Mouse (Mus musculus): ENCODE measurements around the gene Zfp296. TPM values are rescaled to one million over a fixed set of nuclear protein-coding genes. Genes with fewer than 3 reads are reported as not detected.
A peak's percentile ranks its signal among the peaks of the same experiment; 100 is the strongest.

Zfp296 gene
- polyA plus RNA-seq, 1 experiment from 2014 or later: 0.14 TPM

GRCm38 (mm10) chr7:19575559-19575958 lies 1.5 kb upstream of the Zfp296 start:
- TF ChIP-seq CTCF (IDR thresholded peaks at IDR 0.05; ENCODE audit: low read depth): no peak

GRCm38 (mm10) chr7:19577877-19578414 lies 859 bp downstream of the Zfp296 start:
- Histone ChIP-seq H3K4me3 (ENCODE audit: low read depth, low read length) (peak overlapping the region; percentile 43), H3K36me3 (ENCODE audit: control insufficient read depth, insufficient read depth) (peaks cover 31% of the 10 kb centered on the region), H3K9me3 (ENCODE audit: control insufficient read depth) (no peaks in the 10 kb centered on the region), H3K27me3 (replicated peaks; ENCODE audit: control insufficient read depth, insufficient read depth, low read length) (peaks cover 12% of the 10 kb centered on the region; the same call in 1 of the 2 replicates), H3K9ac (ENCODE audit: low read depth, low read length) (peak overlapping the region; percentile 45; the same call in 1 of the 2 replicates), H3K4me1 (replicated peaks; ENCODE audit: control insufficient read depth, insufficient read depth, low read length) (peaks cover 9% of the 10 kb centered on the region), H3K4me2 (replicated peaks; ENCODE audit: low read depth) (peak overlapping the region; percentile 86), H3K27ac (ENCODE audit: low read depth, low read length) (no peak overlapping the region)
- WGBS: 18% methylated on average over 10 of the region's 10 CpGs
- no peak for ATAC-seq
- TF ChIP-seq CTCF (IDR thresholded peaks at IDR 0.05; ENCODE audit: low read depth): no peak

More at GRCm38 (mm10) chr7:19575559-19575958, 1.5 kb upstream of the Zfp296 start:
- Histone ChIP-seq H3K4me2 (replicated peaks; ENCODE audit: low read depth) (no peak overlapping the region), H3K4me1 (replicated peaks; ENCODE audit: control insufficient read depth, insufficient read depth, low read length) (peaks cover 18% of the 10 kb centered on the region), H3K9me3 (ENCODE audit: control insufficient read depth) (no peaks in the 10 kb centered on the region), H3K9ac (ENCODE audit: low read depth, low read length) (no peak overlapping the region), H3K4me3 (ENCODE audit: low read depth, low read length) (no peak overlapping the region), H3K36me3 (ENCODE audit: control insufficient read depth, insufficient read depth) (peaks cover 8% of the 10 kb centered on the region; the same call in 1 of the 2 replicates), H3K27me3 (replicated peaks; ENCODE audit: control insufficient read depth, insufficient read depth, low read length) (peaks cover 12% of the 10 kb centered on the region; the same call in 1 of the 2 replicates), H3K27ac (ENCODE audit: low read depth, low read length) (no peak overlapping the region)
- 47% methylated on average over 3 of the region's 3 CpGs for WGBS
- ATAC-seq: no peak

- Histone ChIP-seq H3K4me3 (ENCODE audit: low read depth, low read length) (no peak overlapping the region), H3K27ac (ENCODE audit: low read depth, low read length) (no peak overlapping the region), H3K9me3 (ENCODE audit: control insufficient read depth) (no peaks in the 10 kb centered on the region), H3K4me2 (replicated peaks; ENCODE audit: low read depth) (no peak overlapping the region; the same call in 1 of the 2 replicates), H3K4me1 (replicated peaks; ENCODE audit: control insufficient read depth, insufficient read depth, low read length) (peaks cover 9% of the 10 kb centered on the region), H3K9ac (ENCODE audit: low read depth, low read length) (no peak overlapping the region), H3K27me3 (replicated peaks; ENCODE audit: control insufficient read depth, insufficient read depth, low read length) (peaks cover 12% of the 10 kb centered on the region; the same call in 1 of the 2 replicates), H3K36me3 (ENCODE audit: control insufficient read depth, insufficient read depth) (peaks cover 35% of the 10 kb centered on the region)
- 68% methylated on average over 4 of the region's 4 CpGs for WGBS
- TF ChIP-seq CTCF (IDR thresholded peaks at IDR 0.05; ENCODE audit: low read depth): no peak
- no peak for ATAC-seq
These were observed 1.3 kb downstream of the Zfp296 start for GRCm38 (mm10) chr7:19578436-19578835.

- ATAC-seq: no peak
- H3K27ac ChIP-seq (ENCODE audit: low read depth, low read length): no peak overlapping the region
These were observed 2.7 kb downstream of the Zfp296 start for GRCm38 (mm10) chr7:19579751-19580150.

GRCm38 (mm10) chr7:19580634-19581033 lies 3.5 kb downstream of the Zfp296 start:
- Histone ChIP-seq H3K9ac (ENCODE audit: low read depth, low read length) (no peak overlapping the region), H3K27me3 (replicated peaks; ENCODE audit: control insufficient read depth, insufficient read depth, low read length) (peaks cover 12% of the 10 kb centered on the region; the same call in 1 of the 2 replicates), H3K27ac (ENCODE audit: low read depth, low read length) (no peak overlapping the region), H3K4me1 (replicated peaks; ENCODE audit: control insufficient read depth, insufficient read depth, low read length) (peaks cover 9% of the 10 kb centered on the region), H3K36me3 (ENCODE audit: control insufficient read depth, insufficient read depth) (peaks cover 54% of the 10 kb centered on the region), H3K4me2 (replicated peaks; ENCODE audit: low read depth) (no peak overlapping the region), H3K4me3 (ENCODE audit: low read depth, low read length) (no peak overlapping the region), H3K9me3 (ENCODE audit: control insufficient read depth) (no peaks in the 10 kb centered on the region)
- no peak for TF ChIP-seq CTCF (IDR thresholded peaks at IDR 0.05; ENCODE audit: low read depth)
- ATAC-seq: no peak
- WGBS: 80% methylated on average over 8 of the region's 8 CpGs

More at GRCm38 (mm10) chr7:19579751-19580150, 2.7 kb downstream of the Zfp296 start:
- Histone ChIP-seq H3K36me3 (ENCODE audit: control insufficient read depth, insufficient read depth) (peaks cover 48% of the 10 kb centered on the region), H3K27me3 (replicated peaks; ENCODE audit: control insufficient read depth, insufficient read depth, low read length) (peaks cover 12% of the 10 kb centered on the region; the same call in 1 of the 2 replicates), H3K9me3 (ENCODE audit: control insufficient read depth) (no peaks in the 10 kb centered on the region), H3K4me2 (replicated peaks; ENCODE audit: low read depth) (no peak overlapping the region), H3K4me3 (ENCODE audit: low read depth, low read length) (no peak overlapping the region), H3K4me1 (replicated peaks; ENCODE audit: control insufficient read depth, insufficient read depth, low read length) (peaks cover 9% of the 10 kb centered on the region), H3K9ac (ENCODE audit: low read depth, low read length) (no peak overlapping the region)
- no peak for TF ChIP-seq CTCF (IDR thresholded peaks at IDR 0.05; ENCODE audit: low read depth)
- WGBS: 89% methylated on average over 10 of the region's 10 CpGs

- H3K36me3 ChIP-seq (ENCODE audit: control insufficient read depth, insufficient read depth): peaks cover 91% of the 10 kb centered on the region
- H3K9ac ChIP-seq (ENCODE audit: low read depth, low read length): no peak overlapping the region
- no peaks in the 10 kb centered on the region for H3K27me3 ChIP-seq (replicated peaks; ENCODE audit: control insufficient read depth, insufficient read depth, low read length)
- 86% methylated on average over 42 of the region's 46 CpGs for WGBS
- no peak for TF ChIP-seq CTCF (IDR thresholded peaks at IDR 0.05; ENCODE audit: low read depth)
- H3K4me1 ChIP-seq (replicated peaks; ENCODE audit: control insufficient read depth, insufficient read depth, low read length): no peaks in the 10 kb centered on the region
- H3K4me3 ChIP-seq (ENCODE audit: low read depth, low read length): no peak overlapping the region
- H3K9me3 ChIP-seq (ENCODE audit: control insufficient read depth): no peaks in the 10 kb centered on the region
- H3K27ac ChIP-seq (ENCODE audit: low read depth, low read length): no peak overlapping the region; the same call in 1 of the 2 replicates
- H3K4me2 ChIP-seq (replicated peaks; ENCODE audit: low read depth): no peak overlapping the region
- ATAC-seq: no peak
These were observed 9.2 kb downstream of the Zfp296 start for GRCm38 (mm10) chr7:19586269-19586668.

All from intestine, postnatal 0 days (tissue).